Mouse (Mus musculus): ENCODE data around the gene Erg. TPM values are rescaled to one million over a fixed set of nuclear protein-coding genes. Genes with fewer than 3 reads are reported as not detected.

Gene Erg
- polyA plus RNA-seq, 1 experiment = 6.6 TPM

- WGBS = 92% methylated on average over 4 of the region's 4 CpGs
- TF ChIP-seq CTCF (IDR thresholded peaks at IDR 0.05; ENCODE audit: borderline replicate concordance, insufficient read depth, low read depth, low read length) = no peak
- TF ChIP-seq POLR2A (IDR thresholded peaks at IDR 0.05; ENCODE audit: borderline replicate concordance, insufficient read depth, low read length) = no peak
- no peak overlapping the region for H3K27ac ChIP-seq (ENCODE audit: insufficient read depth, low read length)
Observed at GRCm38 (mm10) chr16:95415921-95416320, 170.5 kb downstream of the Erg start.

DNA sequence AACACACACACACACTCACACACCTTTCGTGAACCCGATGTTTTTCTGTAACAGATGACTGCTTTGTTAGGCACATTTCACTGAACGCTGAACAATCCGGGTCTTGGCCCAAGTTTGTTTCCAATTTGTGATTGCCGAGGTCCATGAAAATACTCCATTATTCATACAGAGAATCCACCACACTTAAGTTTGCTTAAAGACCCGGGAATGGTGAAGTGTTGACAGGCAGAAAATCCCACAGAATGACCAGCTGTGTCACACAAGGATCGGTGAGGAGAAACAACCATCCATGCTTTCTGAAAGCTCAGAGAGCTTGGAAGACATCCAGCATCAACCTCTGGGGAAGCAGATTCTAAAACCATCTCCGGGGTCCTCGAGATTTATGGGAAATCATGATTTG lies 171.0 kb downstream of the Erg start:
- TF ChIP-seq CTCF (IDR thresholded peaks at IDR 0.05; ENCODE audit: borderline replicate concordance, insufficient read depth, low read depth, low read length) (no peak), POLR2A (IDR thresholded peaks at IDR 0.05; ENCODE audit: borderline replicate concordance, insufficient read depth, low read length) (no peak)
- WGBS = 31% methylated on average over 9 of the region's 9 CpGs
- H3K4me1 ChIP-seq (ENCODE audit: control insufficient read depth, insufficient read depth, low read length) = no peaks in the 10 kb centered on the region; the same call in 1 of the 2 replicates
- H3K27ac ChIP-seq (ENCODE audit: insufficient read depth, low read length) = no peak overlapping the region
- no peaks in the 10 kb centered on the region for H3K27me3 ChIP-seq (ENCODE audit: control insufficient read depth, insufficient read depth, low read length)
- no peak for DNase-seq
- H3K4me3 ChIP-seq (replicated peaks; ENCODE audit: insufficient read depth, low read depth, low read length) = no peak overlapping the region

More at GRCm38 (mm10) chr16:95415921-95416320, 170.5 kb downstream of the Erg start:
- no peak for DNase-seq
- Histone ChIP-seq H3K4me3 (replicated peaks; ENCODE audit: insufficient read depth, low read depth, low read length) (no peak overlapping the region), H3K4me1 (ENCODE audit: control insufficient read depth, insufficient read depth, low read length) (no peaks in the 10 kb centered on the region; the same call in 1 of the 2 replicates), H3K27me3 (ENCODE audit: control insufficient read depth, insufficient read depth, low read length) (no peaks in the 10 kb centered on the region)

DNA sequence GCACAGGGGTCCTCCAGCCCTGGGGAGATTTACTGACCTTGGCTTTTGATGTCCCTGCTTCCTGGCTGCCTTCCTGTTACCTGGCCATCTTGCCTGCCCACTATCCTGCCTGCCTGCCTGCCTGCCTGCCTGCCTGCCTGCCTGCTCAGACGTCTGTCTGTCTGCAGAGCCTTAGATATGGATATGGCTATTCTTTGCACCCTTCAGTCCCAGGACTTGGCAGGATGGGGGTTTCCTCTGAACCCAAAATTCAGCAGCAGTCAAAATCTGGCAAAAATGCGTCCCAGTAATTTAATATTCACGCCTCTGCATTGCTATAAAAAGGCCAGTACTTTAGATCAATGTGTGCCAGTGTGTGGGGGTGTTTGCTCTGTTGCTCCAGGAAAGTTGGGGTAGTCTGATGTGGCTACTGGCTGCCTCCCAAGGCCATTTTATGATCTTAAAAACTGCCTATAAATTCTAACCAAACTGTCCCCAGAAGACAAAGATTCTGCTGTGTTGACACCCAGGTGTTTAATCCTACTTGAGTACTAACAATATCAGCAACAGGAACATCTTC lies 172.9 kb downstream of the Erg start:
- no peak overlapping the region for H3K4me3 ChIP-seq (replicated peaks; ENCODE audit: insufficient read depth, low read depth, low read length)
- H3K27me3 ChIP-seq (ENCODE audit: control insufficient read depth, insufficient read depth, low read length) = no peaks in the 10 kb centered on the region
- DNase-seq = no peak
- H3K4me1 ChIP-seq (ENCODE audit: control insufficient read depth, insufficient read depth, low read length) = no peaks in the 10 kb centered on the region; the same call in 1 of the 2 replicates
- H3K27ac ChIP-seq (ENCODE audit: insufficient read depth, low read length) = no peak overlapping the region
- 75% methylated on average over 3 of the region's 3 CpGs for WGBS
- no peak for TF ChIP-seq CTCF (IDR thresholded peaks at IDR 0.05; ENCODE audit: borderline replicate concordance, insufficient read depth, low read depth, low read length)

DNA sequence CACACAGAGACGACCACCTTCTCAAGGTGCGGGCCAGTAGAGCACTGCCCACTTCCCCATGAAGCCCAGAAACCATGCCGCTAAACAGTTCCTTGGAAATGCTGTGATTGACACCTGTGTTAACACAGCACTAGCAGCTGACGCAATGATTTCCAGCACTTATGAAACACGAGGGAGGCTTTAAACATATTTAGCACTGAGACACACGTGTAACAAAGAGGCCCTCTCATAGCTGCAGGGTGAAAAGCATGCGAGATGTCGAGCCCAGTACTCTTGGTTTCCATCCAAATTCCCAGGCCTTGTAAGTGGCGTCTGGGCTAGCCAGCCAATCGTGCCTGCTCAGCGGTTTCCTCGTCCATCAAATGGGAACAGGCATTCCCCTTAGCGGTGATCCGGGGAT lies 178.3 kb downstream of the Erg start:
- WGBS = 64% methylated on average over 14 of the region's 14 CpGs

DNA sequence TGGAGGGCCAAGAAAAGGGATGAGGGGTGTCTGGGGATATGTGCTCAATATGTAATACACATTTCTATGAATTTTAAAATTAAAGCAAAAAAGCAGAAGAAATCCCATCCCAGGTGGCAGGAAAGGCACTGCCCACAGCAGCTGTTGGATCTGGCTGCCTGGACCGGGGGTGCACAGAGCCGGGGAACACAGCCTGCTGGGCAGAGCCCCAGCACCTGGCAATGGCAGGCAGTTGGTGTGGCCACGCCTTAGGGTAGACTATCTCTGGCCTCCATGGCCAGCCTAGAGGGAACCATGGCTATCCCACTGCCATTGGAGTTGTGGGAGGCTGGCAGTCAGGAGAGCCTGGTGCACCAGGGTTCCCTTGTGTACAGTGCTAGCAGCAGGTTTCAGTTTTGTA lies 180.9 kb downstream of the Erg start:
- no peak for DNase-seq
- TF ChIP-seq CTCF (IDR thresholded peaks at IDR 0.05; ENCODE audit: borderline replicate concordance, insufficient read depth, low read depth, low read length) (no peak), POLR2A (IDR thresholded peaks at IDR 0.05; ENCODE audit: borderline replicate concordance, insufficient read depth, low read length) (no peak)
- 58% methylated on average over 3 of the region's 3 CpGs for WGBS

More for the DNA sequence above, 178.3 kb downstream of the Erg start:
- TF ChIP-seq POLR2A (IDR thresholded peaks at IDR 0.05; ENCODE audit: borderline replicate concordance, insufficient read depth, low read length) (no peak), CTCF (IDR thresholded peaks at IDR 0.05; ENCODE audit: borderline replicate concordance, insufficient read depth, low read depth, low read length) (no peak)
- Histone ChIP-seq H3K27ac (ENCODE audit: insufficient read depth, low read length) (no peak overlapping the region), H3K27me3 (ENCODE audit: control insufficient read depth, insufficient read depth, low read length) (no peaks in the 10 kb centered on the region), H3K4me3 (replicated peaks; ENCODE audit: insufficient read depth, low read depth, low read length) (no peak overlapping the region), H3K4me1 (ENCODE audit: control insufficient read depth, insufficient read depth, low read length) (peaks cover 6% of the 10 kb centered on the region)
- no peak for DNase-seq

GRCm38 (mm10) chr16:95403453-95403852 lies 182.9 kb downstream of the Erg start:
- H3K4me1 ChIP-seq (ENCODE audit: control insufficient read depth, insufficient read depth, low read length) = peaks cover 20% of the 10 kb centered on the region
- H3K4me3 ChIP-seq (replicated peaks; ENCODE audit: insufficient read depth, low read depth, low read length) = no peak overlapping the region
- TF ChIP-seq CTCF (IDR thresholded peaks at IDR 0.05; ENCODE audit: borderline replicate concordance, insufficient read depth, low read depth, low read length) (no peak), POLR2A (IDR thresholded peaks at IDR 0.05; ENCODE audit: borderline replicate concordance, insufficient read depth, low read length) (no peak)
- 19% methylated on average over 5 of the region's 5 CpGs for WGBS
- H3K27ac ChIP-seq (ENCODE audit: insufficient read depth, low read length) = no peak overlapping the region
- peak; percentile 24 to 73 for DNase-seq
- no peaks in the 10 kb centered on the region for H3K27me3 ChIP-seq (ENCODE audit: control insufficient read depth, insufficient read depth, low read length)

More for the DNA sequence above, 180.9 kb downstream of the Erg start:
- H3K4me1 ChIP-seq (ENCODE audit: control insufficient read depth, insufficient read depth, low read length) = peaks cover 20% of the 10 kb centered on the region
- H3K4me3 ChIP-seq (replicated peaks; ENCODE audit: insufficient read depth, low read depth, low read length) = no peak overlapping the region
- H3K27ac ChIP-seq (ENCODE audit: insufficient read depth, low read length) = no peak overlapping the region
- no peaks in the 10 kb centered on the region for H3K27me3 ChIP-seq (ENCODE audit: control insufficient read depth, insufficient read depth, low read length)

GRCm38 (mm10) chr16:95401869-95402268 lies 184.5 kb downstream of the Erg start:
- H3K27me3 ChIP-seq (ENCODE audit: control insufficient read depth, insufficient read depth, low read length) = no peaks in the 10 kb centered on the region
- no peak overlapping the region for H3K27ac ChIP-seq (ENCODE audit: insufficient read depth, low read length)
- H3K4me1 ChIP-seq (ENCODE audit: control insufficient read depth, insufficient read depth, low read length) = peaks cover 20% of the 10 kb centered on the region
- peak; percentile 39 to 70 for DNase-seq
- H3K4me3 ChIP-seq (replicated peaks; ENCODE audit: insufficient read depth, low read depth, low read length) = no peak overlapping the region
- TF ChIP-seq CTCF (IDR thresholded peaks at IDR 0.05; ENCODE audit: borderline replicate concordance, insufficient read depth, low read depth, low read length) (no peak), POLR2A (IDR thresholded peaks at IDR 0.05; ENCODE audit: borderline replicate concordance, insufficient read depth, low read length) (no peak)
- WGBS = 21% methylated on average over 9 of the region's 9 CpGs

- H3K4me1 ChIP-seq (ENCODE audit: control insufficient read depth, insufficient read depth, low read length) = peaks cover 20% of the 10 kb centered on the region
- no peaks in the 10 kb centered on the region for H3K27me3 ChIP-seq (ENCODE audit: control insufficient read depth, insufficient read depth, low read length)
- DNase-seq = no peak
- no peak overlapping the region for H3K27ac ChIP-seq (ENCODE audit: insufficient read depth, low read length)
- H3K4me3 ChIP-seq (replicated peaks; ENCODE audit: insufficient read depth, low read depth, low read length) = no peak overlapping the region
- WGBS = 91% methylated on average over 11 of the region's 11 CpGs
- TF ChIP-seq CTCF (IDR thresholded peaks at IDR 0.05; ENCODE audit: borderline replicate concordance, insufficient read depth, low read depth, low read length) (no peak), POLR2A (IDR thresholded peaks at IDR 0.05; ENCODE audit: borderline replicate concordance, insufficient read depth, low read length) (no peak)
Observed at GRCm38 (mm10) chr16:95398761-95399343, 187.5 kb downstream of the Erg start.
